In genomic region chr5:61351372-61351771, GRCm38 (mm10) we compare ENCODE assay signal across 19 mouse cellular contexts.
DNase-seq lines count a peak whose midpoint lies in the region; ATAC-seq and TF ChIP-seq lines count a peak whose summit lies in the region.
"Had no signal": no experiment of that assay in that cellular context is flagged by ENCODE, and none has a peak within 500 bp of the region (broad histone marks: within the 10 kb centered on the region; RNA-seq: fewer than 3 reads in every experiment).

No protein-coding gene starts in this region.

- H3K9ac ChIP-seq in forebrain, embryonic 13.5 days = no peak overlapping the region
- no peak overlapping the region for H3K9ac ChIP-seq in forebrain, postnatal 0 days
- H3K9ac ChIP-seq in hindbrain, embryonic 12.5 days = no peak overlapping the region
- H3K9ac ChIP-seq in hindbrain, embryonic 13.5 days = no peak overlapping the region
- no peak overlapping the region for H3K9ac ChIP-seq in neural tube, embryonic 11.5 days (ENCODE audit: low read length)
- no peak overlapping the region for H3K9ac ChIP-seq in neural tube, embryonic 15.5 days (replicated peaks)
- H3K9ac ChIP-seq: embryonic facial prominence, embryonic 12.5 days had no signal

- TF ChIP-seq CTCF in forebrain, postnatal 0 days (IDR thresholded peaks at IDR 0.05; ENCODE audit: low read depth) = no peak
- TF ChIP-seq CTCF in brain, embryonic 14.5 days (IDR thresholded peaks at IDR 0.05; ENCODE audit: borderline replicate concordance, extremely low read depth, insufficient read depth, insufficient read length) = no peak

- ATAC-seq in forebrain, embryonic 13.5 days = peak; percentile 25; the same call in 1 of the 2 replicates
- no peak for ATAC-seq in forebrain, postnatal 0 days
- ATAC-seq in hindbrain, embryonic 12.5 days (ENCODE audit: low FRiP score) = peak; percentile 35; the same call in 1 of the 2 replicates
- no peak for ATAC-seq in hindbrain, embryonic 13.5 days (ENCODE audit: low FRiP score)
- peak; percentile 13; the same call in 1 of the 2 replicates for ATAC-seq in neural tube, embryonic 11.5 days (ENCODE audit: insufficient read depth, low FRiP score, low TSS enrichment)
- no peak for ATAC-seq in neural tube, embryonic 15.5 days (ENCODE audit: low FRiP score)
- ATAC-seq: forebrain, embryonic 16.5 days had no signal

- no peak overlapping the region for H3K4me2 ChIP-seq in forebrain, embryonic 13.5 days
- H3K4me2 ChIP-seq in forebrain, postnatal 0 days (ENCODE audit: low read depth) = no peak overlapping the region
- H3K4me2 ChIP-seq in hindbrain, embryonic 12.5 days (replicated peaks) = no peak overlapping the region
- no peak overlapping the region for H3K4me2 ChIP-seq in hindbrain, embryonic 13.5 days
- H3K4me2 ChIP-seq in neural tube, embryonic 11.5 days (ENCODE audit: low read depth) = no peak overlapping the region
- no peak overlapping the region for H3K4me2 ChIP-seq in neural tube, embryonic 15.5 days
- H3K4me2 ChIP-seq: embryonic facial prominence, embryonic 12.5 days had no signal

- no peaks in the 10 kb centered on the region for H3K36me3 ChIP-seq in forebrain, embryonic 13.5 days (ENCODE audit: poor library complexity, severe bottlenecking)
- no peaks in the 10 kb centered on the region for H3K36me3 ChIP-seq in forebrain, postnatal 0 days (ENCODE audit: insufficient read depth)
- H3K36me3 ChIP-seq in hindbrain, embryonic 12.5 days = no peaks in the 10 kb centered on the region
- no peaks in the 10 kb centered on the region for H3K36me3 ChIP-seq in hindbrain, embryonic 13.5 days
- H3K36me3 ChIP-seq in neural tube, embryonic 11.5 days (ENCODE audit: control insufficient read depth, insufficient read depth, low read length) = no peaks in the 10 kb centered on the region
- H3K36me3 ChIP-seq in neural tube, embryonic 15.5 days = no peaks in the 10 kb centered on the region
- H3K36me3 ChIP-seq: embryonic facial prominence, embryonic 10.5 days; embryonic facial prominence, embryonic 12.5 days had no signal

- H3K27ac ChIP-seq in forebrain, embryonic 13.5 days = no peak overlapping the region
- H3K27ac ChIP-seq in forebrain, postnatal 0 days (ENCODE audit: low read depth, low read length) = no peak overlapping the region
- H3K27ac ChIP-seq in hindbrain, embryonic 12.5 days = no peak overlapping the region
- H3K27ac ChIP-seq in hindbrain, embryonic 13.5 days = no peak overlapping the region
- H3K27ac ChIP-seq in neural tube, embryonic 11.5 days (ENCODE audit: low read depth, low read length) = no peak overlapping the region
- no peak overlapping the region for H3K27ac ChIP-seq in neural tube, embryonic 15.5 days (replicated peaks)
- H3K27ac ChIP-seq: embryonic facial prominence, embryonic 10.5 days; embryonic facial prominence, embryonic 12.5 days had no signal

- no peak for DNase-seq in forebrain, postnatal 0 days
- no peak for DNase-seq in neural tube, embryonic 11.5 days (ENCODE audit: low spot score)
- peak; percentile 51 for DNase-seq in brain, embryonic 14.5 days (ENCODE audit: low read depth)
- DNase-seq in ovary, postnatal 36 days (ENCODE audit: low spot score) = no peak
- DNase-seq: adrenal gland, adult 2 months; adrenal gland, postnatal 10 days; adrenal gland, postnatal 25 days; cerebellum, adult 11-12 months; cerebellum, adult 2 months; cerebellum, adult 9-10 months; cerebellum, postnatal 10 days; cerebellum, postnatal 25 days had no signal

- no peaks in the 10 kb centered on the region for H3K27me3 ChIP-seq in forebrain, embryonic 13.5 days
- no peaks in the 10 kb centered on the region for H3K27me3 ChIP-seq in forebrain, postnatal 0 days (ENCODE audit: insufficient read depth, low read length)
- H3K27me3 ChIP-seq in hindbrain, embryonic 12.5 days = no peaks in the 10 kb centered on the region
- no peaks in the 10 kb centered on the region for H3K27me3 ChIP-seq in hindbrain, embryonic 13.5 days
- no peaks in the 10 kb centered on the region for H3K27me3 ChIP-seq in neural tube, embryonic 11.5 days (ENCODE audit: control insufficient read depth, insufficient read depth, low read length)
- H3K27me3 ChIP-seq in neural tube, embryonic 15.5 days (replicated peaks) = no peaks in the 10 kb centered on the region
- H3K27me3 ChIP-seq: embryonic facial prominence, embryonic 12.5 days had no signal

- H3K9me3 ChIP-seq in forebrain, embryonic 13.5 days (replicated peaks) = no peaks in the 10 kb centered on the region
- no peaks in the 10 kb centered on the region for H3K9me3 ChIP-seq in forebrain, postnatal 0 days (ENCODE audit: low read length)
- H3K9me3 ChIP-seq in hindbrain, embryonic 12.5 days (replicated peaks) = no peaks in the 10 kb centered on the region
- H3K9me3 ChIP-seq in hindbrain, embryonic 13.5 days = no peaks in the 10 kb centered on the region
- H3K9me3 ChIP-seq in neural tube, embryonic 11.5 days (ENCODE audit: control insufficient read depth, low read length) = no peaks in the 10 kb centered on the region
- no peaks in the 10 kb centered on the region for H3K9me3 ChIP-seq in neural tube, embryonic 15.5 days (replicated peaks)
- H3K9me3 ChIP-seq: embryonic facial prominence, embryonic 10.5 days; embryonic facial prominence, embryonic 12.5 days had no signal

- no peak overlapping the region for H3K4me3 ChIP-seq in forebrain, embryonic 13.5 days
- H3K4me3 ChIP-seq in forebrain, postnatal 0 days (ENCODE audit: low read depth, low read length) = no peak overlapping the region
- H3K4me3 ChIP-seq in hindbrain, embryonic 12.5 days = no peak overlapping the region
- no peak overlapping the region for H3K4me3 ChIP-seq in hindbrain, embryonic 13.5 days
- no peak overlapping the region for H3K4me3 ChIP-seq in neural tube, embryonic 11.5 days (ENCODE audit: low read depth, low read length)
- no peak overlapping the region for H3K4me3 ChIP-seq in neural tube, embryonic 15.5 days (replicated peaks)
- H3K4me3 ChIP-seq: embryonic facial prominence, embryonic 10.5 days; embryonic facial prominence, embryonic 12.5 days had no signal

- TF ChIP-seq POLR2A in brain, embryonic 14.5 days (IDR thresholded peaks at IDR 0.05; ENCODE audit: borderline replicate concordance, extremely low read depth, insufficient read depth, insufficient read length, poor library complexity, severe bottlenecking) = no peak

- H3K4me1 ChIP-seq in forebrain, embryonic 13.5 days = no peaks in the 10 kb centered on the region
- H3K4me1 ChIP-seq in forebrain, postnatal 0 days (ENCODE audit: insufficient read depth) = no peaks in the 10 kb centered on the region
- no peaks in the 10 kb centered on the region for H3K4me1 ChIP-seq in hindbrain, embryonic 12.5 days
- no peaks in the 10 kb centered on the region for H3K4me1 ChIP-seq in hindbrain, embryonic 13.5 days (replicated peaks)
- H3K4me1 ChIP-seq in neural tube, embryonic 11.5 days (ENCODE audit: control insufficient read depth, insufficient read depth, low read length) = no peaks in the 10 kb centered on the region
- no peaks in the 10 kb centered on the region for H3K4me1 ChIP-seq in neural tube, embryonic 15.5 days
- H3K4me1 ChIP-seq: embryonic facial prominence, embryonic 10.5 days; embryonic facial prominence, embryonic 12.5 days had no signal

- 26% methylated on average over 1 of the region's 1 CpGs for WGBS in forebrain, embryonic 13.5 days
- 23% methylated on average over 1 of the region's 1 CpGs for WGBS in forebrain, postnatal 0 days
- WGBS in hindbrain, embryonic 12.5 days = 53% methylated on average over 1 of the region's 1 CpGs
- WGBS in hindbrain, embryonic 13.5 days = 30% methylated on average over 1 of the region's 1 CpGs
- WGBS in neural tube, embryonic 11.5 days = 76% methylated on average over 1 of the region's 1 CpGs
- WGBS in neural tube, embryonic 15.5 days = 41% methylated on average over 1 of the region's 1 CpGs

Comparison
In these comparisons a context has a peak if more than half of its experiments do, and no peak if none do; other contexts are left out.
1. ATAC-seq: peak in forebrain, embryonic 13.5 days (single experiment), hindbrain, embryonic 12.5 days (single experiment) and neural tube, embryonic 11.5 days (single experiment); none in forebrain, postnatal 0 days (single experiment), hindbrain, embryonic 13.5 days (single experiment) and neural tube, embryonic 15.5 days (single experiment).